Mouse (Mus musculus) kidney, embryonic 15.5 days (tissue): ENCODE measurements at regions not wholly inside any gene's neighbourhood (a gene's known extent, or its start where the extent isn't known, plus 50 kb on each side); places are given as distances from the start of the nearest gene placed in this dataset.

Source experiments
- ATAC-seq: fragments of 200-750 bp; cut with Nextera tagmentation; replicated peaks from 2 replicates; pipeline ENCODE4 v1.8.0; 2017; ENCODE audit warnings: moderate TSS enrichment; ENCODE audit not compliant: low FRiP score
- H3K27ac ChIP-seq: fragments of 300-500 bp; sonication (generic); 2 replicates; pipeline ENCODE4 v1.5.1; 2015; ENCODE audit warnings: mild to moderate bottlenecking, inconsistent platforms
- H3K27me3 ChIP-seq: fragments of 300-500 bp; sonication (generic); 2 replicates; pipeline ENCODE4 v1.6.1; 2015; ENCODE audit warnings: inconsistent platforms
- H3K36me3 ChIP-seq: fragments of 300-500 bp; sonication (generic); 2 replicates; pipeline ENCODE4 v1.6.1; 2015; ENCODE audit warnings: inconsistent platforms
- H3K4me1 ChIP-seq: fragments of 300-500 bp; sonication (generic); 2 replicates; pipeline ENCODE4 v1.6.1; 2015; ENCODE audit warnings: inconsistent platforms
- H3K4me2 ChIP-seq: fragments of 300-500 bp; sonication (generic); 2 replicates; pipeline ENCODE4 v1.6.1; 2015; ENCODE audit warnings: moderate library complexity, mild to moderate bottlenecking, inconsistent platforms
- H3K4me3 ChIP-seq: fragments of 300-500 bp; sonication (generic); replicated peaks from 2 replicates; pipeline ENCODE4 v1.5.1; 2015; ENCODE audit warnings: mild to moderate bottlenecking, inconsistent platforms
- H3K9ac ChIP-seq: fragments of 300-500 bp; sonication (generic); 2 replicates; pipeline ENCODE4 v1.6.1; 2015; ENCODE audit warnings: mild to moderate bottlenecking, inconsistent platforms
- H3K9me3 ChIP-seq: fragments of 300-500 bp; sonication (generic); replicated peaks from 2 replicates; pipeline ENCODE4 v1.6.1; 2016; ENCODE audit warnings: inconsistent platforms
- WGBS: fragments of 180-500 bp; shearing (Covaris S2); methylation state at CpG from one replicate; pipeline ENCODE4 v1.1.7; 2015; ENCODE audit warnings: mixed read lengths; 5-methylcytosine and 5-hydroxymethylcytosine counted together

GRCm38 (mm10) chr10:31076948-31077347 lies 234.3 kb upstream of the Hey2 start:
- 21% methylated on average over 4 of the region's 4 CpGs for WGBS
- no peak overlapping the region for H3K27ac ChIP-seq
- peak; percentile 73 for ATAC-seq
- no peaks in the 10 kb centered on the region for H3K27me3 ChIP-seq
- H3K4me3 ChIP-seq = no peak overlapping the region
- no peaks in the 10 kb centered on the region for H3K36me3 ChIP-seq
- H3K9ac ChIP-seq = no peak overlapping the region
- H3K4me2 ChIP-seq = peak overlapping the region; percentile 30
- H3K9me3 ChIP-seq = no peaks in the 10 kb centered on the region
- H3K4me1 ChIP-seq = no peaks in the 10 kb centered on the region

GRCm38 (mm10) chr10:31076415-31076814 lies 233.8 kb upstream of the Hey2 start:
- H3K9ac ChIP-seq = no peak overlapping the region
- no peaks in the 10 kb centered on the region for H3K27me3 ChIP-seq
- no peaks in the 10 kb centered on the region for H3K9me3 ChIP-seq
- WGBS = 63% methylated on average over 8 of the region's 8 CpGs
- no peak overlapping the region for H3K27ac ChIP-seq
- no peaks in the 10 kb centered on the region for H3K36me3 ChIP-seq
- no peak overlapping the region for H3K4me3 ChIP-seq
- peak overlapping the region; percentile 30 for H3K4me2 ChIP-seq
- ATAC-seq = 0 out of 2 replicates have a peak, but pooled peaks have one; percentile 18
- no peaks in the 10 kb centered on the region for H3K4me1 ChIP-seq

- no peak overlapping the region for H3K27ac ChIP-seq
- no peaks in the 10 kb centered on the region for H3K36me3 ChIP-seq
- H3K27me3 ChIP-seq = no peaks in the 10 kb centered on the region
- H3K9me3 ChIP-seq = no peaks in the 10 kb centered on the region
- H3K4me2 ChIP-seq = no peak overlapping the region
- no peak overlapping the region for H3K4me3 ChIP-seq
- ATAC-seq = no peak
- H3K9ac ChIP-seq = no peak overlapping the region
- 66% methylated on average over 4 of the region's 4 CpGs for WGBS
- no peaks in the 10 kb centered on the region for H3K4me1 ChIP-seq
These were observed 231.5 kb upstream of the Hey2 start for GRCm38 (mm10) chr10:31074004-31074645.

GRCm38 (mm10) chr10:31068668-31069223 lies 226.1 kb upstream of the Hey2 start:
- Histone ChIP-seq H3K36me3 (no peaks in the 10 kb centered on the region), H3K27ac (no peak overlapping the region), H3K9ac (no peak overlapping the region), H3K4me3 (no peak overlapping the region), H3K4me1 (no peaks in the 10 kb centered on the region), H3K9me3 (no peaks in the 10 kb centered on the region), H3K4me2 (no peak overlapping the region), H3K27me3 (no peaks in the 10 kb centered on the region)
- no peak for ATAC-seq

- no peaks in the 10 kb centered on the region for H3K4me1 ChIP-seq
- no peak overlapping the region for H3K4me2 ChIP-seq
- ATAC-seq = no peak
- H3K9ac ChIP-seq = no peak overlapping the region
- H3K4me3 ChIP-seq = no peak overlapping the region
- no peaks in the 10 kb centered on the region for H3K9me3 ChIP-seq
- 11% methylated on average over 2 of the region's 2 CpGs for WGBS
- H3K27me3 ChIP-seq = no peaks in the 10 kb centered on the region
- H3K36me3 ChIP-seq = no peaks in the 10 kb centered on the region
- no peak overlapping the region for H3K27ac ChIP-seq
These were observed 220.1 kb upstream of the Hey2 start for GRCm38 (mm10) chr10:31062732-31063131.

- Histone ChIP-seq H3K4me1 (no peaks in the 10 kb centered on the region), H3K27me3 (no peaks in the 10 kb centered on the region), H3K27ac (no peak overlapping the region), H3K9me3 (no peaks in the 10 kb centered on the region), H3K4me2 (no peak overlapping the region), H3K4me3 (no peak overlapping the region), H3K9ac (no peak overlapping the region), H3K36me3 (no peaks in the 10 kb centered on the region)
- WGBS = 86% methylated on average over 8 of the region's 8 CpGs
- no peak for ATAC-seq
These were observed 210.7 kb upstream of the Hey2 start for GRCm38 (mm10) chr10:31053260-31053659.

GRCm38 (mm10) chr10:31051222-31051621 lies 208.6 kb upstream of the Hey2 start:
- H3K4me2 ChIP-seq = no peak overlapping the region
- no peak overlapping the region for H3K9ac ChIP-seq
- no peaks in the 10 kb centered on the region for H3K4me1 ChIP-seq
- no peak for ATAC-seq
- WGBS = 92% methylated on average over 1 of the region's 1 CpGs
- no peaks in the 10 kb centered on the region for H3K9me3 ChIP-seq
- no peak overlapping the region for H3K4me3 ChIP-seq
- no peak overlapping the region for H3K27ac ChIP-seq
- no peaks in the 10 kb centered on the region for H3K27me3 ChIP-seq
- no peaks in the 10 kb centered on the region for H3K36me3 ChIP-seq

- Histone ChIP-seq H3K4me1 (no peaks in the 10 kb centered on the region), H3K9ac (no peak overlapping the region), H3K9me3 (no peaks in the 10 kb centered on the region), H3K27me3 (no peaks in the 10 kb centered on the region), H3K36me3 (no peaks in the 10 kb centered on the region), H3K27ac (no peak overlapping the region), H3K4me3 (no peak overlapping the region), H3K4me2 (no peak overlapping the region)
- 76% methylated on average over 2 of the region's 2 CpGs for WGBS
- ATAC-seq = no peak
These were observed 206.8 kb upstream of the Hey2 start for GRCm38 (mm10) chr10:31049352-31049751.

GRCm38 (mm10) chr10:31035611-31036010 lies 193.0 kb upstream of the Hey2 start:
- Histone ChIP-seq H3K9ac (no peak overlapping the region), H3K36me3 (no peaks in the 10 kb centered on the region), H3K4me2 (no peak overlapping the region), H3K4me1 (no peaks in the 10 kb centered on the region), H3K4me3 (no peak overlapping the region), H3K27ac (no peak overlapping the region), H3K9me3 (no peaks in the 10 kb centered on the region), H3K27me3 (no peaks in the 10 kb centered on the region)
- ATAC-seq = no peak
- 84% methylated on average over 4 of the region's 4 CpGs for WGBS

GRCm38 (mm10) chr10:31034782-31035181 lies 192.2 kb upstream of the Hey2 start:
- Histone ChIP-seq H3K4me2 (no peak overlapping the region), H3K9me3 (no peaks in the 10 kb centered on the region), H3K36me3 (no peaks in the 10 kb centered on the region), H3K27me3 (no peaks in the 10 kb centered on the region), H3K9ac (no peak overlapping the region), H3K27ac (no peak overlapping the region), H3K4me1 (no peaks in the 10 kb centered on the region), H3K4me3 (no peak overlapping the region)
- 66% methylated on average over 3 of the region's 3 CpGs for WGBS
- ATAC-seq = no peak

GRCm38 (mm10) chr10:31030676-31031075 lies 188.1 kb upstream of the Hey2 start:
- H3K9me3 ChIP-seq = no peaks in the 10 kb centered on the region
- no peaks in the 10 kb centered on the region for H3K36me3 ChIP-seq
- ATAC-seq = no peak
- no peak overlapping the region for H3K9ac ChIP-seq
- 73% methylated on average over 2 of the region's 2 CpGs for WGBS
- no peak overlapping the region for H3K27ac ChIP-seq
- H3K4me3 ChIP-seq = no peak overlapping the region
- H3K27me3 ChIP-seq = no peaks in the 10 kb centered on the region
- no peak overlapping the region for H3K4me2 ChIP-seq
- no peaks in the 10 kb centered on the region for H3K4me1 ChIP-seq

GRCm38 (mm10) chr10:31026440-31026839 lies 183.8 kb upstream of the Hey2 start:
- Histone ChIP-seq H3K9ac (no peak overlapping the region), H3K4me1 (no peaks in the 10 kb centered on the region), H3K27ac (no peak overlapping the region), H3K4me3 (no peak overlapping the region), H3K27me3 (no peaks in the 10 kb centered on the region), H3K9me3 (no peaks in the 10 kb centered on the region), H3K36me3 (no peaks in the 10 kb centered on the region), H3K4me2 (no peak overlapping the region)
- ATAC-seq = no peak
- 45% methylated on average over 1 of the region's 1 CpGs for WGBS
